9 mouse cellular contexts compared by ENCODE assay signal in genomic region chr5:72710572-72711278, GRCm38 (mm10). TPM values are rescaled to one million over a fixed set of nuclear protein-coding genes. Genes with fewer than 3 reads are reported as not detected.
DNase-seq lines count a peak whose midpoint lies in the region.
"Had no signal": no experiment of that assay in that cellular context is flagged by ENCODE, and none has a peak within 500 bp of the region (broad histone marks: within the 10 kb centered on the region; RNA-seq: fewer than 3 reads in every experiment).

No protein-coding gene starts in this region.

- no peaks in the 10 kb centered on the region for H3K36me3 ChIP-seq in heart, embryonic 10.5 days

- peak; percentile 42 to 83 for DNase-seq in heart, adult 18-20 months
- DNase-seq in heart, embryonic 10.5 days (ENCODE audit: low spot score) = no peak
- DNase-seq in MN1 (ENCODE audit: low spot score) = peak; percentile 49
- DNase-seq in cerebellum, postnatal 14 days = peak; percentile 81 to 85
- peak; percentile 58 to 79 for DNase-seq in heart, postnatal 14 days
- DNase-seq in layer of hippocampus, postnatal 10 days (ENCODE audit: low spot score in 2 of 2) = peak; percentile 81 to 89
- peak; percentile 68 for DNase-seq in mesoderm, embryonic 11.5 days (ENCODE audit: low read depth, low spot score)
- peak; percentile 6 to 43 for DNase-seq in spleen, postnatal 36 days (ENCODE audit: low spot score in 2 of 2)

- intact Hi-C loops in heart, postnatal 14 days (cut with DNase I) = loop anchor here (2.0 kb wide), 2 partner anchors 46 to 360 kb away; no protein-coding TSS in a partner anchor

- no peaks in the 10 kb centered on the region for H3K9me3 ChIP-seq in heart, embryonic 10.5 days

- H3K4me1 ChIP-seq in heart, embryonic 10.5 days = no peaks in the 10 kb centered on the region

- no peaks in the 10 kb centered on the region for H3K27me3 ChIP-seq in heart, embryonic 10.5 days (ENCODE audit: insufficient read depth, poor library complexity, severe bottlenecking)

- H3K27ac ChIP-seq in heart, embryonic 10.5 days = no peak overlapping the region
- H3K27ac ChIP-seq: macrophage had no signal

- no peak overlapping the region for H3K4me3 ChIP-seq in heart, embryonic 10.5 days

- WGBS in heart, embryonic 10.5 days = 30% methylated on average over 4 of the region's 4 CpGs

RNA-seq across cellular contexts. Expression of gene Txk, which starts 41.9 kb away (rescaled TPM):
- total RNA-seq in heart, adult 18-20 months (2021) = under 1 TPM; 0.10 to 0.51 TPM
- polyA plus RNA-seq in heart, embryonic 10.5 days (2016; fragmentation: Nextera tagmentation; extraction: Ambion mirVana) = not detected in 2 replicates
- 1 to 10 TPM in 1 of 2 experiments, under 1 TPM in 1; 0.05 to 1.0 TPM for total RNA-seq in heart, postnatal 14 days (2021)
- under 1 TPM in 1 of 2 experiments, not detected in 1; 0.11 TPM for total RNA-seq in layer of hippocampus, postnatal 10 days (2021)
